Comparison of ENCODE assay signal across 25 mouse cellular contexts in genomic region chr1:131730639-131731437, GRCm38 (mm10). TPM values are rescaled to one million over a fixed set of nuclear protein-coding genes. Genes with fewer than 3 reads are reported as not detected.
DNase-seq lines count a peak whose midpoint lies in the region; ATAC-seq and TF ChIP-seq lines count a peak whose summit lies in the region.
"Had no signal": no experiment of that assay in that cellular context is flagged by ENCODE, and none has a peak within 500 bp of the region (broad histone marks: within the 10 kb centered on the region; RNA-seq: fewer than 3 reads in every experiment).

No protein-coding gene starts in this region.

- no peaks in the 10 kb centered on the region for H3K4me1 ChIP-seq in hindbrain, embryonic 15.5 days (replicated peaks)
- H3K4me1 ChIP-seq in hindbrain, postnatal 0 days (ENCODE audit: insufficient read depth, low read length), result no peaks in the 10 kb centered on the region
- H3K4me1 ChIP-seq in kidney, embryonic 16.5 days (ENCODE audit: insufficient read depth, low read length), result peaks cover 21% of the 10 kb centered on the region
- H3K4me1 ChIP-seq in stomach, embryonic 15.5 days, result 0 out of 2 replicates have a peak, but pooled peaks cover 3% of the 10 kb centered on the region
- peaks cover 8% of the 10 kb centered on the region for H3K4me1 ChIP-seq in heart, adult 2 months (ENCODE audit: control insufficient read depth, insufficient read depth, low read length)
- H3K4me1 ChIP-seq: forebrain, embryonic 15.5 days; hindbrain, embryonic 13.5 days; limb, embryonic 15.5 days; liver, embryonic 15.5 days; neural tube, embryonic 13.5 days had no signal

- TF ChIP-seq CTCF in hindbrain, postnatal 0 days (IDR thresholded peaks at IDR 0.05; ENCODE audit: low read depth), result no peak
- no peak for TF ChIP-seq CTCF in heart, adult 2 months (IDR thresholded peaks at IDR 0.05)

- WGBS in hindbrain, embryonic 15.5 days, result 79% methylated on average over 12 of the region's 12 CpGs
- 73% methylated on average over 12 of the region's 12 CpGs for WGBS in hindbrain, postnatal 0 days
- 65% methylated on average over 12 of the region's 12 CpGs for WGBS in kidney, embryonic 16.5 days
- WGBS in stomach, embryonic 15.5 days, result 68% methylated on average over 12 of the region's 12 CpGs
- 83% methylated on average over 12 of the region's 12 CpGs for WGBS in heart, adult 2 months

- H3K79me2 ChIP-seq in heart, adult 2 months (replicated peaks; ENCODE audit: control insufficient read depth, insufficient read depth, low read length), result no peaks in the 10 kb centered on the region

- DNase-seq in hindbrain, postnatal 0 days (ENCODE audit: low spot score), result no peak
- DNase-seq in kidney, adult 11 months, result peak; percentile 52
- DNase-seq in Muller cell, postnatal 12 days (ENCODE audit: inconsistent ontology term), result no peak
- DNase-seq in heart, adult 2 months, result no peak
- no peak for DNase-seq in left cerebral cortex, postnatal 36 days (ENCODE audit: low spot score in 2 of 2)
- DNase-seq: cerebellum, adult 9-10 months; gastrocnemius, postnatal 36 days; layer of hippocampus, postnatal 36 days had no signal

- no peak overlapping the region for H3K4me3 ChIP-seq in hindbrain, embryonic 15.5 days
- H3K4me3 ChIP-seq in hindbrain, postnatal 0 days (ENCODE audit: low read length), result no peak overlapping the region
- no peak overlapping the region for H3K4me3 ChIP-seq in kidney, embryonic 16.5 days (ENCODE audit: low read length)
- no peak overlapping the region for H3K4me3 ChIP-seq in stomach, embryonic 15.5 days (replicated peaks)
- H3K4me3 ChIP-seq in heart, adult 2 months, result no peak overlapping the region
- H3K4me3 ChIP-seq: forebrain, embryonic 15.5 days; heart, embryonic 10.5 days; hindbrain, embryonic 13.5 days; limb, embryonic 15.5 days; liver, embryonic 15.5 days; midbrain, embryonic 10.5 days; neural tube, embryonic 13.5 days had no signal

- H3K4me2 ChIP-seq in hindbrain, embryonic 15.5 days, result no peak overlapping the region
- no peak overlapping the region for H3K4me2 ChIP-seq in hindbrain, postnatal 0 days (ENCODE audit: low read depth, low read length)
- no peak overlapping the region for H3K4me2 ChIP-seq in kidney, embryonic 16.5 days (replicated peaks; ENCODE audit: low read depth, low read length)
- H3K4me2 ChIP-seq in stomach, embryonic 15.5 days, result no peak overlapping the region
- H3K4me2 ChIP-seq: forebrain, embryonic 15.5 days; hindbrain, embryonic 13.5 days; limb, embryonic 15.5 days; liver, embryonic 15.5 days; neural tube, embryonic 13.5 days had no signal

- no peak overlapping the region for H3K9ac ChIP-seq in hindbrain, embryonic 15.5 days
- H3K9ac ChIP-seq in hindbrain, postnatal 0 days (replicated peaks; ENCODE audit: low read length), result no peak overlapping the region
- no peak overlapping the region for H3K9ac ChIP-seq in kidney, embryonic 16.5 days (replicated peaks; ENCODE audit: low read length)
- H3K9ac ChIP-seq in stomach, embryonic 15.5 days, result no peak overlapping the region
- H3K9ac ChIP-seq in heart, adult 2 months (ENCODE audit: low read depth, low read length), result no peak overlapping the region
- H3K9ac ChIP-seq: forebrain, embryonic 15.5 days; hindbrain, embryonic 13.5 days; limb, embryonic 15.5 days; liver, embryonic 15.5 days; neural tube, embryonic 13.5 days had no signal

- H3K36me3 ChIP-seq in hindbrain, embryonic 15.5 days, result no peaks in the 10 kb centered on the region
- H3K36me3 ChIP-seq in hindbrain, postnatal 0 days (ENCODE audit: insufficient read depth, low read length), result no peaks in the 10 kb centered on the region
- H3K36me3 ChIP-seq in kidney, embryonic 16.5 days (ENCODE audit: insufficient read depth, low read length), result no peaks in the 10 kb centered on the region
- no peaks in the 10 kb centered on the region for H3K36me3 ChIP-seq in stomach, embryonic 15.5 days
- no peaks in the 10 kb centered on the region for H3K36me3 ChIP-seq in heart, adult 2 months (ENCODE audit: control insufficient read depth, insufficient read depth, low read length)
- H3K36me3 ChIP-seq: forebrain, embryonic 15.5 days; heart, embryonic 10.5 days; hindbrain, embryonic 13.5 days; limb, embryonic 15.5 days; liver, embryonic 15.5 days; midbrain, embryonic 10.5 days; neural tube, embryonic 13.5 days had no signal

- ATAC-seq in hindbrain, embryonic 15.5 days (ENCODE audit: low FRiP score, low read depth), result 0 out of 2 replicates have a peak, but pooled peaks have one; percentile 48
- ATAC-seq in hindbrain, postnatal 0 days, result no peak
- peak; percentile 90 for ATAC-seq in kidney, embryonic 16.5 days (ENCODE audit: low FRiP score, low TSS enrichment)
- ATAC-seq in stomach, embryonic 15.5 days (ENCODE audit: insufficient read depth, low FRiP score, low read depth), result peak; percentile 72
- ATAC-seq: forebrain, embryonic 15.5 days had no signal

- TF ChIP-seq POLR2A in heart, adult 2 months (IDR thresholded peaks at IDR 0.05; ENCODE audit: insufficient read depth, low read depth, low read length), result no peak

- TF ChIP-seq EP300 in heart, adult 2 months (IDR thresholded peaks at IDR 0.05; ENCODE audit: insufficient read depth, low read depth, low read length), result no peak

- no peak overlapping the region for H3K27ac ChIP-seq in hindbrain, embryonic 15.5 days (replicated peaks)
- no peak overlapping the region for H3K27ac ChIP-seq in hindbrain, postnatal 0 days
- peak overlapping the region; percentile 72 for H3K27ac ChIP-seq in kidney, embryonic 16.5 days (ENCODE audit: low read length)
- no peak overlapping the region for H3K27ac ChIP-seq in stomach, embryonic 15.5 days
- H3K27ac ChIP-seq in heart, adult 2 months, result no peak overlapping the region
- H3K27ac ChIP-seq: forebrain, embryonic 15.5 days; heart, embryonic 10.5 days; hindbrain, embryonic 13.5 days; limb, embryonic 15.5 days; liver, embryonic 15.5 days; macrophage; midbrain, embryonic 10.5 days; neural tube, embryonic 13.5 days had no signal

- intact Hi-C loops in heart, adult 2 months (cut with DNase I), result no loop called here
- intact Hi-C loops in left cerebral cortex, postnatal 36 days (cut with DNase I), result no loop called here

- H3K27me3 ChIP-seq in hindbrain, embryonic 15.5 days, result no peaks in the 10 kb centered on the region
- H3K27me3 ChIP-seq in hindbrain, postnatal 0 days (ENCODE audit: insufficient read depth, low read length), result no peaks in the 10 kb centered on the region
- H3K27me3 ChIP-seq in kidney, embryonic 16.5 days (ENCODE audit: insufficient read depth, low read length), result no peaks in the 10 kb centered on the region
- no peaks in the 10 kb centered on the region for H3K27me3 ChIP-seq in stomach, embryonic 15.5 days (replicated peaks)
- no peaks in the 10 kb centered on the region for H3K27me3 ChIP-seq in heart, adult 2 months (ENCODE audit: control insufficient read depth, insufficient read depth, low read length)
- H3K27me3 ChIP-seq: CH12.LX; forebrain, embryonic 15.5 days; hindbrain, embryonic 13.5 days; limb, embryonic 15.5 days; liver, embryonic 15.5 days; neural tube, embryonic 13.5 days had no signal

- H3K9me3 ChIP-seq in hindbrain, embryonic 15.5 days, result no peaks in the 10 kb centered on the region
- no peaks in the 10 kb centered on the region for H3K9me3 ChIP-seq in hindbrain, postnatal 0 days (ENCODE audit: low read length)
- no peaks in the 10 kb centered on the region for H3K9me3 ChIP-seq in kidney, embryonic 16.5 days (ENCODE audit: low read length)
- H3K9me3 ChIP-seq in stomach, embryonic 15.5 days, result no peaks in the 10 kb centered on the region
- H3K9me3 ChIP-seq: forebrain, embryonic 15.5 days; heart, embryonic 10.5 days; hindbrain, embryonic 13.5 days; limb, embryonic 15.5 days; liver, embryonic 15.5 days; midbrain, embryonic 10.5 days; neural tube, embryonic 13.5 days had no signal

RNA-seq across cellular contexts. Expression of gene Slc26a9, which starts 13.0 kb away (rescaled TPM):
- 0.05 and 0.08 TPM in 2 replicates for polyA plus RNA-seq in hindbrain, embryonic 15.5 days (2015; fragmentation: Nextera tagmentation; extraction: Ambion mirVana)
- 0.07 and 0.37 TPM in 2 replicates for total RNA-seq in hindbrain, postnatal 0 days (2014; rRNA removed)
- 0.09 and 0.10 TPM in 2 replicates for polyA plus RNA-seq in hindbrain, postnatal 0 days (2015; fragmentation: Nextera tagmentation; extraction: Ambion mirVana)
- 0.16 and 0.33 TPM in 2 replicates for polyA plus RNA-seq in kidney, embryonic 16.5 days (2015; fragmentation: Nextera tagmentation; extraction: Ambion mirVana)
- polyA plus RNA-seq in stomach, embryonic 15.5 days (2015; fragmentation: Nextera tagmentation; extraction: Ambion mirVana), result 5.1 and 7.6 TPM in 2 replicates
- not detected for total RNA-seq in heart, adult 2 months (2021)
- 0.03 and 0.08 TPM in 2 replicates for polyA plus RNA-seq in heart, adult 2 months (2012; rRNA removed)
- under 1 TPM; 0.07 to 0.16 TPM for total RNA-seq in left cerebral cortex, postnatal 36 days (2021)
- total RNA-seq: adrenal gland, adult 18-20 months; CH12.LX; common myeloid progenitor, adult 5-6 weeks; gastrocnemius, postnatal 36 days; MEL; monocyte, adult 5-6 weeks had no signal
- polyA plus RNA-seq: liver, embryonic 15.5 days; macrophage; midbrain, embryonic 10.5 days; neural tube, embryonic 13.5 days; urinary bladder, adult 2 months had no signal

RNA-seq across cellular contexts. Expression of gene Rab7b, which starts 42.3 kb away (rescaled TPM):
- polyA plus RNA-seq in hindbrain, embryonic 15.5 days (2015; fragmentation: Nextera tagmentation; extraction: Ambion mirVana), result 0.91 and 1.6 TPM in 2 replicates
- total RNA-seq in hindbrain, postnatal 0 days (2014; rRNA removed), result 0.10 and 2.8 TPM in 2 replicates
- polyA plus RNA-seq in hindbrain, postnatal 0 days (2015; fragmentation: Nextera tagmentation; extraction: Ambion mirVana), result 1.2 and 1.6 TPM in 2 replicates
- 2.1 TPM in 2 replicates for polyA plus RNA-seq in kidney, embryonic 16.5 days (2015; fragmentation: Nextera tagmentation; extraction: Ambion mirVana)
- 6.8 and 8.6 TPM in 2 replicates for polyA plus RNA-seq in stomach, embryonic 15.5 days (2015; fragmentation: Nextera tagmentation; extraction: Ambion mirVana)
- total RNA-seq in heart, adult 2 months (2021), result 1 to 10 TPM; 3.0 to 3.5 TPM
- polyA plus RNA-seq in heart, adult 2 months (2012; rRNA removed), result 3.7 and 3.9 TPM in 2 replicates
- total RNA-seq in left cerebral cortex, postnatal 36 days (2021), result 1 to 10 TPM; 3.0 to 3.3 TPM
- total RNA-seq: CH12.LX had no signal
